Mouse (Mus musculus): ENCODE measurements around the gene Etl4. TPM values are rescaled to one million over a fixed set of nuclear protein-coding genes. Genes with fewer than 3 reads are reported as not detected.

Gene Etl4
- polyA plus RNA-seq, 1 experiment from 2014 or later = 12.3 TPM

DNA sequence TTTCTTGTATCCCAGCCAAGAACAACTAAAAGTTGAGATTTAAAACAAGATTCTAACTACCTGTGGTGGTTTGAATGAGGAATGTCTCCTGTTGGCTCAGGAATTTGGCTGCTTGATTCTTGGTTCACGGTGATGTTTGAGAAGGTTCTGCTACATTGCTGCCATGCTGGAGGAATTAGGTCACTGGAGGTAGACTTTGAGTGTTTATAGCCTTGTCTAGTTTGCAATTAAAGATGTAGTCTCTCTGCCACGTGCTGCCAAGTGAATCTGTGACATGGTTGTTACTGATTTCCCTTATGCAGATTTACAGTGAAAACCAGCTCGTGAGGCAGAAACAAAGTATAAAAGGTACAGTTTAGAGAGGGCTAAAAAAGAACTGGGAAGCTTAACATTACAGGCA lies 491.0 kb downstream of the Etl4 start:
- Histone ChIP-seq H3K36me3 (no peaks in the 10 kb centered on the region), H3K9me3 (replicated peaks) (no peaks in the 10 kb centered on the region), H3K9ac (no peak overlapping the region), H3K4me1 (replicated peaks) (peaks cover 12% of the 10 kb centered on the region), H3K27me3 (replicated peaks) (no peaks in the 10 kb centered on the region), H3K4me3 (no peak overlapping the region), H3K27ac (ENCODE audit: poor library complexity, severe bottlenecking) (no peak overlapping the region), H3K4me2 (no peak overlapping the region)
- WGBS = 66% methylated on average over 3 of the region's 3 CpGs
- ATAC-seq (ENCODE audit: insufficient number of reproducible peaks, low FRiP score) = no peak

- no peaks in the 10 kb centered on the region for H3K4me1 ChIP-seq (replicated peaks)
- H3K4me2 ChIP-seq = no peak overlapping the region
- H3K9me3 ChIP-seq (replicated peaks) = no peaks in the 10 kb centered on the region
- H3K36me3 ChIP-seq = no peaks in the 10 kb centered on the region
- H3K27ac ChIP-seq (ENCODE audit: poor library complexity, severe bottlenecking) = no peak overlapping the region
- ATAC-seq (ENCODE audit: insufficient number of reproducible peaks, low FRiP score) = no peak
- WGBS = 52% methylated on average over 1 of the region's 1 CpGs
- H3K9ac ChIP-seq = no peak overlapping the region
- H3K4me3 ChIP-seq = no peak overlapping the region
- H3K27me3 ChIP-seq (replicated peaks) = no peaks in the 10 kb centered on the region
These were observed 494.8 kb downstream of the Etl4 start for GRCm38 (mm10) chr2:20404395-20404794.

- no peaks in the 10 kb centered on the region for H3K36me3 ChIP-seq
- no peaks in the 10 kb centered on the region for H3K4me1 ChIP-seq (replicated peaks)
- no peak overlapping the region for H3K27ac ChIP-seq (ENCODE audit: poor library complexity, severe bottlenecking)
- H3K4me2 ChIP-seq = no peak overlapping the region
- ATAC-seq (ENCODE audit: insufficient number of reproducible peaks, low FRiP score) = no peak
- 59% methylated on average over 5 of the region's 5 CpGs for WGBS
- no peak overlapping the region for H3K9ac ChIP-seq
- no peak overlapping the region for H3K4me3 ChIP-seq
- H3K27me3 ChIP-seq (replicated peaks) = no peaks in the 10 kb centered on the region
- H3K9me3 ChIP-seq (replicated peaks) = no peaks in the 10 kb centered on the region
These were observed 497.5 kb downstream of the Etl4 start for GRCm38 (mm10) chr2:20407101-20407500.

GRCm38 (mm10) chr2:20414856-20415255 lies 505.3 kb downstream of the Etl4 start:
- Histone ChIP-seq H3K27me3 (replicated peaks) (no peaks in the 10 kb centered on the region), H3K4me2 (no peak overlapping the region), H3K9me3 (replicated peaks) (no peaks in the 10 kb centered on the region), H3K4me3 (no peak overlapping the region), H3K4me1 (replicated peaks) (no peaks in the 10 kb centered on the region; the same call in 1 of the 2 replicates), H3K9ac (no peak overlapping the region), H3K36me3 (no peaks in the 10 kb centered on the region), H3K27ac (ENCODE audit: poor library complexity, severe bottlenecking) (no peak overlapping the region)
- WGBS = 79% methylated on average over 4 of the region's 4 CpGs
- no peak for ATAC-seq (ENCODE audit: insufficient number of reproducible peaks, low FRiP score)

GRCm38 (mm10) chr2:20416934-20417614 lies 507.5 kb downstream of the Etl4 start:
- Histone ChIP-seq H3K9ac (no peak overlapping the region), H3K4me1 (replicated peaks) (no peaks in the 10 kb centered on the region; the same call in 1 of the 2 replicates), H3K4me2 (no peak overlapping the region), H3K4me3 (no peak overlapping the region), H3K27ac (ENCODE audit: poor library complexity, severe bottlenecking) (no peak overlapping the region), H3K36me3 (no peaks in the 10 kb centered on the region), H3K27me3 (replicated peaks) (no peaks in the 10 kb centered on the region), H3K9me3 (replicated peaks) (no peaks in the 10 kb centered on the region)
- WGBS = 43% methylated on average over 8 of the region's 8 CpGs
- no peak for ATAC-seq (ENCODE audit: insufficient number of reproducible peaks, low FRiP score)

DNA sequence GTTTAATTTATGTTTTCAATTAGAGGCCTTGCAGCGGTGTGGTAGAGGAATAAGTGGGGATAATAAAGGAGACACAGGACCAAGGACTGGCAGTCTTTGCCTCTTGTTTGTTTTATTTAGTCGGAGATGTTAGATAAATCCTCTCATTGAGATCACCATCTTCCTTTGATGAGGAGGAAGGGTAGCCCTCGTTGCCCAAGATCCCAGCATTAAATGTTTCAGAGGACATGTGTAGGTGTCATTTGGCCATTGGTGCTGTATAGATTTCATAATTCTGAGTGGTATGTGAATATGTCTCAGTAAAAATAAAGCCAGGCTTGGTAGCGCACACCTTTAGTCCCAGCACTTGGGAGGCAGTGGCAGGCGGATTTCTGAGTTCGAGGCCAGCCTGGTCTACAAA lies 508.4 kb downstream of the Etl4 start:
- H3K27me3 ChIP-seq (replicated peaks) = no peaks in the 10 kb centered on the region
- H3K4me3 ChIP-seq = no peak overlapping the region
- H3K36me3 ChIP-seq = no peaks in the 10 kb centered on the region
- H3K4me1 ChIP-seq (replicated peaks) = no peaks in the 10 kb centered on the region; the same call in 1 of the 2 replicates
- no peak overlapping the region for H3K4me2 ChIP-seq
- H3K9me3 ChIP-seq (replicated peaks) = no peaks in the 10 kb centered on the region
- no peak overlapping the region for H3K9ac ChIP-seq
- no peak for ATAC-seq (ENCODE audit: insufficient number of reproducible peaks, low FRiP score)
- WGBS = 86% methylated on average over 6 of the region's 6 CpGs
- no peak overlapping the region for H3K27ac ChIP-seq (ENCODE audit: poor library complexity, severe bottlenecking)

DNA sequence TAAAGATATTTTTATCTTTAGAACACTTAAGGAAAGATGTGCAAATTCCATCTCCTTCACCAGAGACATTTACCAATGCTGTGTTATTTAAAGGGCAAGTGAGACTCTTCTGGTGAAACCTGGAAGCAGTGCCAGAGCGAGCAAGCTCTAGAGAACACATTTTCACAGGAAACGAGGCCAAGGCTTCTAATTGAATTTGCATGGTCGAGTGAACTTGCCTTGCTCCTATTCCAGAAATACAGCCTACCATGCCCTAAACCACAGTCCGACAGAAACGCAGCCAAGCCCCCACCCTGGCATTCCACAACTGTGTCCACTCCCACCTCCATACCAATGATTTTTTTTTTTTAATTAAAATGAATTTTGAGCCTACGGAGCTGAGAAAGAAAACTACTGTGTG lies 510.4 kb downstream of the Etl4 start:
- no peak overlapping the region for H3K4me3 ChIP-seq
- H3K4me1 ChIP-seq (replicated peaks) = no peaks in the 10 kb centered on the region; the same call in 1 of the 2 replicates
- ATAC-seq (ENCODE audit: insufficient number of reproducible peaks, low FRiP score) = no peak
- no peak overlapping the region for H3K9ac ChIP-seq
- no peaks in the 10 kb centered on the region for H3K9me3 ChIP-seq (replicated peaks)
- H3K4me2 ChIP-seq = no peak overlapping the region
- H3K27me3 ChIP-seq (replicated peaks) = no peaks in the 10 kb centered on the region
- H3K36me3 ChIP-seq = no peaks in the 10 kb centered on the region
- WGBS = 48% methylated on average over 6 of the region's 6 CpGs
- H3K27ac ChIP-seq (ENCODE audit: poor library complexity, severe bottlenecking) = no peak overlapping the region

DNA sequence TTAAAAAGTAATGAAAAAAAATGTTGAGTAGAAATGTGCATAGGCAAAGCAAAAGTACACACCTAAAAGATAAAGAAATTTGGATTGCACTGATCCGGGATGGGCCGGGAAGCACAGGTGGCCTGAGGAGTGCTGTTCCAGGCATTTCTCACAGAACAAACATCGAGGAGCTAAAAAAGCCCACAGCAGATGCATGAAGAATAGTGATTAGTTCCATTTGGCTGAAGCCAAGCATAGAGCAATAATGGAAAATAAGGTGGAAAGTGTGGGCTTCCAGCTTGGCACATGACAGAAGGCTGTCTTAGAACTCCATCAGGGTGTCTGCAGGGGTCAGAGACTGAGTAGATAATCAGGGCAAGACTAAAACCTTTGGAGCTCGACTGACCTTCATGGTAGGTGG lies 512.7 kb downstream of the Etl4 start:
- Histone ChIP-seq H3K36me3 (no peaks in the 10 kb centered on the region), H3K27ac (ENCODE audit: poor library complexity, severe bottlenecking) (no peak overlapping the region), H3K9ac (no peak overlapping the region), H3K4me2 (no peak overlapping the region), H3K4me3 (no peak overlapping the region), H3K4me1 (replicated peaks) (no peaks in the 10 kb centered on the region; the same call in 1 of the 2 replicates), H3K27me3 (replicated peaks) (no peaks in the 10 kb centered on the region), H3K9me3 (replicated peaks) (no peaks in the 10 kb centered on the region)
- 73% methylated on average over 4 of the region's 4 CpGs for WGBS
- no peak for ATAC-seq (ENCODE audit: insufficient number of reproducible peaks, low FRiP score)

GRCm38 (mm10) chr2:20433656-20434055 lies 524.1 kb downstream of the Etl4 start:
- H3K27me3 ChIP-seq (replicated peaks) = no peaks in the 10 kb centered on the region
- no peaks in the 10 kb centered on the region for H3K9me3 ChIP-seq (replicated peaks)
- no peak overlapping the region for H3K27ac ChIP-seq (ENCODE audit: poor library complexity, severe bottlenecking)
- H3K36me3 ChIP-seq = no peaks in the 10 kb centered on the region
- H3K4me1 ChIP-seq (replicated peaks) = no peaks in the 10 kb centered on the region
- 67% methylated on average over 2 of the region's 2 CpGs for WGBS
- H3K4me2 ChIP-seq = no peak overlapping the region
- no peak overlapping the region for H3K4me3 ChIP-seq
- H3K9ac ChIP-seq = no peak overlapping the region
- no peak for ATAC-seq (ENCODE audit: insufficient number of reproducible peaks, low FRiP score)

- Histone ChIP-seq H3K27me3 (replicated peaks) (no peaks in the 10 kb centered on the region), H3K4me3 (no peak overlapping the region), H3K36me3 (no peaks in the 10 kb centered on the region), H3K4me1 (replicated peaks) (no peaks in the 10 kb centered on the region), H3K9me3 (replicated peaks) (no peaks in the 10 kb centered on the region), H3K27ac (ENCODE audit: poor library complexity, severe bottlenecking) (no peak overlapping the region), H3K9ac (no peak overlapping the region), H3K4me2 (no peak overlapping the region)
- no peak for ATAC-seq (ENCODE audit: insufficient number of reproducible peaks, low FRiP score)
- 84% methylated on average over 4 of the region's 4 CpGs for WGBS
These were observed 526.0 kb downstream of the Etl4 start for GRCm38 (mm10) chr2:20435530-20435929.

GRCm38 (mm10) chr2:20442731-20443130 lies 533.2 kb downstream of the Etl4 start:
- Histone ChIP-seq H3K9ac (no peak overlapping the region), H3K4me1 (replicated peaks) (peaks cover 20% of the 10 kb centered on the region), H3K9me3 (replicated peaks) (no peaks in the 10 kb centered on the region), H3K4me2 (no peak overlapping the region), H3K4me3 (no peak overlapping the region), H3K27ac (ENCODE audit: poor library complexity, severe bottlenecking) (no peak overlapping the region), H3K36me3 (no peaks in the 10 kb centered on the region), H3K27me3 (replicated peaks) (no peaks in the 10 kb centered on the region)
- ATAC-seq (ENCODE audit: insufficient number of reproducible peaks, low FRiP score) = no peak
- 80% methylated on average over 2 of the region's 2 CpGs for WGBS

Data from heart, embryonic 12.5 days (tissue).